Mouse (Mus musculus) forebrain, embryonic 13.5 days (tissue): ENCODE data around the gene Zc3h13. TPM values are rescaled to one million over a fixed set of nuclear protein-coding genes. Genes with fewer than 3 reads are reported as not detected.

ENCODE experiments used
- ATAC-seq: fragments of 200-750 bp; cut with Nextera tagmentation; 2 replicates; pipeline ENCODE4 v1.8.0; 2017
- H3K27ac ChIP-seq: fragments of 300-500 bp; sonication (generic); 2 replicates; pipeline ENCODE4 v1.5.1; 2015; ENCODE audit warnings: inconsistent platforms, mild to moderate bottlenecking, moderate library complexity
- H3K27me3 ChIP-seq: fragments of 300-500 bp; sonication (generic); 2 replicates; pipeline ENCODE4 v1.6.1; 2015; ENCODE audit warnings: mild to moderate bottlenecking, inconsistent platforms
- H3K36me3 ChIP-seq: fragments of 300-500 bp; sonication (generic); 2 replicates; pipeline ENCODE4 v1.6.1; 2015; ENCODE audit warnings: mild to moderate bottlenecking, inconsistent platforms; ENCODE audit not compliant: poor library complexity, severe bottlenecking
- H3K4me1 ChIP-seq: fragments of 300-500 bp; sonication (generic); 2 replicates; pipeline ENCODE4 v1.6.1; 2015; ENCODE audit warnings: inconsistent platforms
- H3K4me2 ChIP-seq: fragments of 300-500 bp; sonication (generic); 2 replicates; pipeline ENCODE4 v1.6.1; 2015; ENCODE audit warnings: inconsistent platforms, mild to moderate bottlenecking, moderate library complexity
- H3K4me3 ChIP-seq: fragments of 300-500 bp; sonication (generic); 2 replicates; pipeline ENCODE4 v1.5.1; 2015; ENCODE audit warnings: mild to moderate bottlenecking, inconsistent platforms
- H3K9ac ChIP-seq: fragments of 300-500 bp; sonication (generic); 2 replicates; pipeline ENCODE4 v1.6.1; 2015; ENCODE audit warnings: mild to moderate bottlenecking, inconsistent platforms
- H3K9me3 ChIP-seq: fragments of 300-500 bp; sonication (generic); replicated peaks from 2 replicates; pipeline ENCODE4 v1.6.1; 2016; ENCODE audit warnings: inconsistent platforms
- WGBS: fragments of 180-500 bp; shearing (Covaris S2); methylation state at CpG from one replicate; pipeline ENCODE4 v1.1.7; 2015; 5-methylcytosine and 5-hydroxymethylcytosine counted together
- polyA plus RNA-seq: library from polyadenylated mRNA; unstranded; fragments of >200 nt; fragmentation: Nextera tagmentation; extraction: Ambion mirVana; gene quantifications from 2 replicates; pipeline ENCODE4 v1.2.1, GENCODE M21; 2015

Gene Zc3h13
- 51.5 and 52.0 TPM in 2 replicates for polyA plus RNA-seq

- H3K27ac ChIP-seq, result peak within 1 kb of the TSS; percentile 77
- no peaks in the 10 kb centered on the region for H3K36me3 ChIP-seq
- peaks cover 24% of the 10 kb centered on the region for H3K4me1 ChIP-seq
- peak; percentile 98 for ATAC-seq
- WGBS, result under 1% methylated on average over 61 of the region's 61 CpGs
- no peaks in the 10 kb centered on the region for H3K9me3 ChIP-seq
- H3K9ac ChIP-seq, result peak within 1 kb of the TSS; percentile 95
- H3K4me3 ChIP-seq, result peak within 1 kb of the TSS; percentile 100
- peak within 1 kb of the TSS; percentile 90 for H3K4me2 ChIP-seq
- no peaks in the 10 kb centered on the region for H3K27me3 ChIP-seq
Measured at GRCm38 (mm10) chr14:75284193-75284915, at the start of gene Zc3h13. TSS of gene Zc3h13 (plus strand) at chr14:75284373.

GRCm38 (mm10) chr14:75235552-75235951, 48.6 kb upstream of the Zc3h13 start:
- Histone ChIP-seq H3K4me1 (peaks cover 38% of the 10 kb centered on the region), H3K4me2 (peak overlapping the region; percentile 51), H3K9ac (peak overlapping the region; percentile 46; the same call in 1 of the 2 replicates), H3K27ac (peak overlapping the region; percentile 95), H3K9me3 (no peaks in the 10 kb centered on the region), H3K36me3 (no peaks in the 10 kb centered on the region), H3K4me3 (no peak overlapping the region), H3K27me3 (no peaks in the 10 kb centered on the region)
- WGBS, result 27% methylated on average over 8 of the region's 8 CpGs
- peak; percentile 48 for ATAC-seq

GRCm38 (mm10) chr14:75235955-75236635, 48.1 kb upstream of the Zc3h13 start:
- peak; percentile 96 for ATAC-seq
- no peaks in the 10 kb centered on the region for H3K27me3 ChIP-seq
- no peaks in the 10 kb centered on the region for H3K9me3 ChIP-seq
- H3K4me2 ChIP-seq, result peak overlapping the region; percentile 51
- no peak overlapping the region for H3K4me3 ChIP-seq
- peaks cover 38% of the 10 kb centered on the region for H3K4me1 ChIP-seq
- H3K27ac ChIP-seq, result peak overlapping the region; percentile 95
- peak overlapping the region; percentile 46; the same call in 1 of the 2 replicates for H3K9ac ChIP-seq
- no peaks in the 10 kb centered on the region for H3K36me3 ChIP-seq
- WGBS, result 5% methylated on average over 9 of the region's 9 CpGs

GRCm38 (mm10) chr14:75236636-75237003, 47.6 kb upstream of the Zc3h13 start:
- peak; percentile 49 for ATAC-seq
- WGBS, result 18% methylated on average over 4 of the region's 4 CpGs
- H3K27ac ChIP-seq, result peak overlapping the region; percentile 91
- H3K9ac ChIP-seq, result no peak overlapping the region
- no peaks in the 10 kb centered on the region for H3K9me3 ChIP-seq
- H3K36me3 ChIP-seq, result no peaks in the 10 kb centered on the region
- H3K27me3 ChIP-seq, result no peaks in the 10 kb centered on the region
- 0 out of 2 replicates have a peak overlapping the region, but pooled peaks have one; percentile 2 for H3K4me2 ChIP-seq
- no peak overlapping the region for H3K4me3 ChIP-seq
- H3K4me1 ChIP-seq, result peaks cover 38% of the 10 kb centered on the region

GRCm38 (mm10) chr14:75237096-75237495, 47.1 kb upstream of the Zc3h13 start:
- WGBS, result 40% methylated on average over 8 of the region's 8 CpGs
- H3K4me3 ChIP-seq, result no peak overlapping the region
- no peaks in the 10 kb centered on the region for H3K36me3 ChIP-seq
- H3K9ac ChIP-seq, result no peak overlapping the region
- no peak for ATAC-seq
- H3K9me3 ChIP-seq, result no peaks in the 10 kb centered on the region
- peaks cover 38% of the 10 kb centered on the region for H3K4me1 ChIP-seq
- H3K4me2 ChIP-seq, result no peak overlapping the region
- peak overlapping the region; percentile 91 for H3K27ac ChIP-seq
- no peaks in the 10 kb centered on the region for H3K27me3 ChIP-seq

- Histone ChIP-seq H3K9me3 (no peaks in the 10 kb centered on the region), H3K9ac (no peak overlapping the region), H3K36me3 (no peaks in the 10 kb centered on the region), H3K4me3 (no peak overlapping the region), H3K27ac (peak overlapping the region; percentile 91), H3K4me2 (no peak overlapping the region), H3K4me1 (peaks cover 38% of the 10 kb centered on the region), H3K27me3 (no peaks in the 10 kb centered on the region)
- ATAC-seq, result no peak
- 72% methylated on average over 6 of the region's 6 CpGs for WGBS
Measured at GRCm38 (mm10) chr14:75238054-75238692, 46.0 kb upstream of the Zc3h13 start.

- Histone ChIP-seq H3K9ac (no peak within 1 kb of the TSS), H3K27ac (no peak within 1 kb of the TSS), H3K27me3 (no peaks in the 10 kb centered on the region), H3K9me3 (no peaks in the 10 kb centered on the region), H3K4me2 (no peak within 1 kb of the TSS), H3K4me3 (no peak within 1 kb of the TSS), H3K4me1 (peaks cover 22% of the 10 kb centered on the region), H3K36me3 (no peaks in the 10 kb centered on the region)
- 93% methylated on average over 5 of the region's 5 CpGs for WGBS
- no peak for ATAC-seq
Measured at GRCm38 (mm10) chr14:75242087-75242486, 42.1 kb upstream of the Zc3h13 start, which contains the start of gene Cpb2. TSS of gene Cpb2 (plus strand) at chr14:75242287.

GRCm38 (mm10) chr14:75246024-75247000, 37.9 kb upstream of the Zc3h13 start:
- no peak overlapping the region for H3K4me3 ChIP-seq
- 0 out of 2 replicates have a peak, but pooled peaks have one; percentile 62 for ATAC-seq
- H3K9me3 ChIP-seq, result no peaks in the 10 kb centered on the region
- WGBS, result 74% methylated on average over 11 of the region's 11 CpGs
- no peak overlapping the region for H3K9ac ChIP-seq
- no peaks in the 10 kb centered on the region for H3K36me3 ChIP-seq
- H3K27ac ChIP-seq, result peak overlapping the region; percentile 68
- H3K27me3 ChIP-seq, result no peaks in the 10 kb centered on the region
- peaks cover 11% of the 10 kb centered on the region for H3K4me1 ChIP-seq
- H3K4me2 ChIP-seq, result no peak overlapping the region

- no peak overlapping the region for H3K4me3 ChIP-seq
- no peak overlapping the region for H3K9ac ChIP-seq
- no peaks in the 10 kb centered on the region for H3K9me3 ChIP-seq
- H3K36me3 ChIP-seq, result no peaks in the 10 kb centered on the region
- WGBS, result 93% methylated on average over 3 of the region's 3 CpGs
- no peak overlapping the region for H3K4me2 ChIP-seq
- H3K27me3 ChIP-seq, result no peaks in the 10 kb centered on the region
- no peak overlapping the region for H3K27ac ChIP-seq
- ATAC-seq, result no peak
- H3K4me1 ChIP-seq, result peaks cover 11% of the 10 kb centered on the region
Measured at GRCm38 (mm10) chr14:75250432-75250831, 33.7 kb upstream of the Zc3h13 start.

- Histone ChIP-seq H3K27me3 (no peaks in the 10 kb centered on the region), H3K4me1 (peaks cover 12% of the 10 kb centered on the region), H3K4me3 (no peak overlapping the region), H3K4me2 (no peak overlapping the region), H3K9ac (no peak overlapping the region), H3K27ac (no peak overlapping the region), H3K36me3 (no peaks in the 10 kb centered on the region), H3K9me3 (no peaks in the 10 kb centered on the region)
- ATAC-seq, result peak; percentile 70; the same call in 1 of the 2 replicates
- WGBS, result 51% methylated on average over 5 of the region's 5 CpGs
Measured at GRCm38 (mm10) chr14:75256521-75256920, 27.7 kb upstream of the Zc3h13 start.

GRCm38 (mm10) chr14:75269531-75269930, 14.6 kb upstream of the Zc3h13 start:
- no peaks in the 10 kb centered on the region for H3K27me3 ChIP-seq
- no peaks in the 10 kb centered on the region for H3K9me3 ChIP-seq
- no peak overlapping the region for H3K27ac ChIP-seq
- WGBS, result 84% methylated on average over 5 of the region's 5 CpGs
- H3K4me1 ChIP-seq, result no peaks in the 10 kb centered on the region
- no peak for ATAC-seq
- H3K4me3 ChIP-seq, result no peak overlapping the region
- no peak overlapping the region for H3K9ac ChIP-seq
- H3K36me3 ChIP-seq, result no peaks in the 10 kb centered on the region
- no peak overlapping the region for H3K4me2 ChIP-seq
